Mouse (Mus musculus): ENCODE measurements at regions not wholly inside any gene's neighbourhood (a gene's known extent, or its start where the extent isn't known, plus 50 kb on each side); places are given as distances from the start of the nearest gene placed in this dataset.

DNA sequence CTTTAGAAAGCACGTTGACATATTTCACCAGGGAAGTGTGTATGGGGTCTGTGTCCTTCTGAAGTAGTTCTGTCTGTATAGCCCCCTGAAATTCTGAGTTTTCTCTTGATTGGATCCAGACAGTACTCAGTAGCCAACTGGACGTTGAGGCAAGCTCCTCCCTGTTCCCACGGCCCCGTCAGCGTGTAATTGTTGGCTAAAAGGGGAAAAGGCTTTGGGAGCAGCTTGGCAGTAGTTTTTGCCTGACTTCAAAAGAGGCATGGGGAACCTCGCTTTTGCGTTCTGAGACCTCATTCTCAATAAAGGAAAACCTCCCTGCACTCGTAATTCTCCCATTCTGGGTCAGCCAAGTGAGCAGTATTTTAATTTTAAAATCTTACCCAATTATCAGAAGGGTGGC, 157.8 kb upstream of the Mphosph6 start:
- DNase-seq (ENCODE audit: low spot score), result no peak
- 73% methylated on average over 8 of the region's 8 CpGs for WGBS

DNA sequence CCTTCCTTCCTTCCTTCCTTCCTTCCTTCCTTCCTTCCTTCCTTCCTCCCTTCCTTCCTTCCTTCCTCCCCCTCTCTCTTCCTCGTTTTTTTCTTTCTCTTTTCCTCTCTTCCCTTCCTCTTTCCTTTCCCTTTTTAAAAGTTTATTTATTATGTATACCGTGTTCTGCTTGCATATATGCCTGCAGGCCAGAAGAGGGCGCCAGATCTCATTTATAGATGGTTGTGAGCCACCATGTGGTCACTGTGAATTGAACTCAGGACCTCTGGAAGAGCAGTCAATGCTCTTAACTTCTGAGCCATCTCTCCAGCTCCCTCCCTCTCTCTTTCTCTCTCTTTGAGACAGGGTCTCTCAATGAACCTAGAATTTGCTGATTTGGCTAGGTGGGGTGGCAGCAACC, 157.2 kb upstream of the Mphosph6 start:
- Histone ChIP-seq H3K27ac (ENCODE audit: low read depth, low read length) (no peak overlapping the region), H3K9me3 (ENCODE audit: control insufficient read depth, low read length) (no peaks in the 10 kb centered on the region), H3K27me3 (replicated peaks; ENCODE audit: control insufficient read depth, insufficient read depth, low read length) (no peaks in the 10 kb centered on the region), H3K4me1 (replicated peaks; ENCODE audit: control insufficient read depth, insufficient read depth, low read length) (no peaks in the 10 kb centered on the region), H3K4me3 (ENCODE audit: low read depth, low read length) (no peak overlapping the region), H3K9ac (ENCODE audit: low read depth, low read length) (no peak overlapping the region), H3K36me3 (ENCODE audit: control insufficient read depth, insufficient read depth, low read length) (no peaks in the 10 kb centered on the region), H3K4me2 (no peak overlapping the region)
- DNase-seq (ENCODE audit: low spot score), result no peak
- 34% methylated on average over 3 of the region's 3 CpGs for WGBS
- no peak for ATAC-seq (replicated peaks; ENCODE audit: low FRiP score)

More for the DNA sequence above, 157.8 kb upstream of the Mphosph6 start:
- Histone ChIP-seq H3K4me1 (replicated peaks; ENCODE audit: control insufficient read depth, insufficient read depth, low read length) (no peaks in the 10 kb centered on the region), H3K27me3 (replicated peaks; ENCODE audit: control insufficient read depth, insufficient read depth, low read length) (no peaks in the 10 kb centered on the region), H3K9ac (ENCODE audit: low read depth, low read length) (no peak overlapping the region), H3K4me3 (ENCODE audit: low read depth, low read length) (no peak overlapping the region), H3K36me3 (ENCODE audit: control insufficient read depth, insufficient read depth, low read length) (no peaks in the 10 kb centered on the region), H3K9me3 (ENCODE audit: control insufficient read depth, low read length) (no peaks in the 10 kb centered on the region), H3K4me2 (no peak overlapping the region), H3K27ac (ENCODE audit: low read depth, low read length) (no peak overlapping the region)
- no peak for ATAC-seq (replicated peaks; ENCODE audit: low FRiP score)

DNA sequence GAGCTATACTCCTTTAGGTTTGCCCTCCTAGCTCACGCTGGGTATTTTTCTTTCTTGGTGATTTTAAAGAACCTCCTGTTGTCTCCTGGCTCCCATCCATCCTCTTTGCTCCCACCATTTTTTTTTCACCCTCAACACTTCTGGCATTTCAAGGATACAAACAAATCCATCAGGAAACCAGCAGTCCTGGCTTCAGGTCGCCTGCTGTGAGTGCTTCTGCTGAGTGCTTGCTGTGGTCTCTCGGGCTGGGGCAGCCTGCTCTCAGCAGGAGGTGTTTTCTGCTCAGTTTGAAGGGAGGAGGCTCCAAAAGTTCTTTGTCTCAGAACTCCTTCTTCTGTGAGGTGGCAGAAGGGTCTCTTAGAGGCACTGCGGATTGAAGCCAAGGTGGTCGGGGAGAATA, 149.9 kb upstream of the Mphosph6 start:
- ATAC-seq (replicated peaks; ENCODE audit: low FRiP score), result no peak
- WGBS, result 24% methylated on average over 5 of the region's 5 CpGs
- H3K4me3 ChIP-seq (ENCODE audit: low read depth, low read length), result no peak overlapping the region

DNA sequence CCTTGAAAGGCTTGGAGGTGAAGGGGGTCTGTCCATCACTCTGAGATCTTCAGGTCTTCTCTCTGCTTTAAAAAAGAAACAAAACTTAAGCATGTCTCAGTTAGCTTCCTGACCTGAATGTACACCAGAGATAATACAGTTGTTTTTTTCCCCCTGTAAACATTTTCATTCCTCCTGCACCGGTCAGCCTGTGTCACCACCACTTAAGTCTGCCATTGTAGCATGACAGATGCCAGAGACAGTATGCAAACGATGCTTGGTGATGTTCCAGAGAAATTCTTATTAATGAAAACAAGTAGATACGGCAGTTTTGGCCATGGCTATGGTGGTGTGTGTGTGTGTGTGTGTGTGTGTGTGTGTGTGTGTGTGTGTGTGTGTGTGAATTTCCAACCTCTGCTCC, 144.8 kb upstream of the Mphosph6 start:
- Histone ChIP-seq H3K36me3 (ENCODE audit: control insufficient read depth, insufficient read depth, low read length) (no peaks in the 10 kb centered on the region), H3K9ac (ENCODE audit: low read depth, low read length) (no peak overlapping the region), H3K4me2 (no peak overlapping the region), H3K9me3 (ENCODE audit: control insufficient read depth, low read length) (no peaks in the 10 kb centered on the region), H3K4me3 (ENCODE audit: low read depth, low read length) (no peak overlapping the region), H3K4me1 (replicated peaks; ENCODE audit: control insufficient read depth, insufficient read depth, low read length) (no peaks in the 10 kb centered on the region), H3K27ac (ENCODE audit: low read depth, low read length) (no peak overlapping the region), H3K27me3 (replicated peaks; ENCODE audit: control insufficient read depth, insufficient read depth, low read length) (no peaks in the 10 kb centered on the region)
- DNase-seq (ENCODE audit: low spot score), result no peak
- 54% methylated on average over 3 of the region's 3 CpGs for WGBS
- no peak for ATAC-seq (replicated peaks; ENCODE audit: low FRiP score)

More for the DNA sequence above, 149.9 kb upstream of the Mphosph6 start:
- H3K27ac ChIP-seq (ENCODE audit: low read depth, low read length), result no peak overlapping the region
- no peaks in the 10 kb centered on the region for H3K9me3 ChIP-seq (ENCODE audit: control insufficient read depth, low read length)
- H3K9ac ChIP-seq (ENCODE audit: low read depth, low read length), result no peak overlapping the region
- DNase-seq (ENCODE audit: low spot score), result no peak
- no peaks in the 10 kb centered on the region for H3K36me3 ChIP-seq (ENCODE audit: control insufficient read depth, insufficient read depth, low read length)
- no peaks in the 10 kb centered on the region for H3K4me1 ChIP-seq (replicated peaks; ENCODE audit: control insufficient read depth, insufficient read depth, low read length)
- no peaks in the 10 kb centered on the region for H3K27me3 ChIP-seq (replicated peaks; ENCODE audit: control insufficient read depth, insufficient read depth, low read length)
- no peak overlapping the region for H3K4me2 ChIP-seq

DNA sequence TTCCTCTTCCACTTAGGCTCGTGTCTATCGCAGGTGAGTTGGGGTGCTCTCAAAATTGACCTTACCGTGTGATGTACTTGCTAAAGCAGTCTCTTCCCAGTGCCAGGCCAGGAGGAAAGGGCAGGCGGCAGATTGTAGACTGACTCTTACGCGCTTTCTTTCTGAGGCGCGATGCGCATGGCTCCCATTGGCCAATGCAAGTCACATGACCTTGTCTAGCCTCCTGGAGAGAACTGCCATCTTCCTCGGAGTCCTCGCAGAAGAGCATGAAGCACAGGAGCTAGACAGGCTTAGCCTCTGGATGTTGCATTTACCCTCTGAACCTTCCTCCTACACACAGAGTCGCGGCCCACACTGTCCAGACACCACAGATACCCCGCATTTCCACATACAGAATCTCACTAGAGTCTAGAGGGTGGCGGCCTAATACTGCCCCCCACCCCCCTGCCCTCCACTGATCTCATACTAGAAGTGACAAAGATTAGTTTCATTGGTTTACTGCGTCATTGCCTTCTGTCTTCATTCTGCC, 132.9 kb upstream of the Mphosph6 start:
- Histone ChIP-seq H3K4me3 (ENCODE audit: low read depth, low read length) (no peak overlapping the region), H3K4me2 (no peak overlapping the region), H3K27me3 (replicated peaks; ENCODE audit: control insufficient read depth, insufficient read depth, low read length) (no peaks in the 10 kb centered on the region), H3K27ac (ENCODE audit: low read depth, low read length) (no peak overlapping the region), H3K36me3 (ENCODE audit: control insufficient read depth, insufficient read depth, low read length) (no peaks in the 10 kb centered on the region), H3K9ac (ENCODE audit: low read depth, low read length) (no peak overlapping the region), H3K4me1 (replicated peaks; ENCODE audit: control insufficient read depth, insufficient read depth, low read length) (no peaks in the 10 kb centered on the region), H3K9me3 (ENCODE audit: control insufficient read depth, low read length) (no peaks in the 10 kb centered on the region)
- DNase-seq (ENCODE audit: low spot score) (no peak), ATAC-seq (replicated peaks; ENCODE audit: low FRiP score) (no peak)
- 88% methylated on average over 16 of the region's 16 CpGs for WGBS

DNA sequence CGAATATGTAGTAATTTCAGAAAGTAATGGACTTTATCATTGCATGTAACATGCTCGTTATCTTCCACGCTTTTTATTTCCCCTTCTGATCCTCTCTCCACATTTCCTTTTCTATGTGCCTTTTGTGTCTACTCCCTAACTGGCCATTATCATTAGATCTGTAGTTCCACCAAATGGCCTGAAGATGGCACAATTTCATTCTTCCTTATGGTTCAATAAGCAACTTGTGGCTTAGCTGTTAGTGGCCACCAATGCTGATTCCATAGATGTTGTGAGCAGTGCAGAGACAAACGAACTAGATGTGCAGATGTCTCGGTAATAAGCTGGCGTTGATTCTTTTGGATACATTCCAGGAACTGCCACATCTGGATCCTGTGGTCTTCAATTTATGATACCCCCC, 128.9 kb upstream of the Mphosph6 start:
- Histone ChIP-seq H3K9me3 (ENCODE audit: control insufficient read depth, low read length) (no peaks in the 10 kb centered on the region), H3K27me3 (replicated peaks; ENCODE audit: control insufficient read depth, insufficient read depth, low read length) (no peaks in the 10 kb centered on the region), H3K4me3 (ENCODE audit: low read depth, low read length) (no peak overlapping the region), H3K36me3 (ENCODE audit: control insufficient read depth, insufficient read depth, low read length) (no peaks in the 10 kb centered on the region), H3K9ac (ENCODE audit: low read depth, low read length) (no peak overlapping the region), H3K4me1 (replicated peaks; ENCODE audit: control insufficient read depth, insufficient read depth, low read length) (no peaks in the 10 kb centered on the region), H3K4me2 (no peak overlapping the region), H3K27ac (ENCODE audit: low read depth, low read length) (no peak overlapping the region)
- DNase-seq (ENCODE audit: low spot score) (no peak), ATAC-seq (replicated peaks; ENCODE audit: low FRiP score) (no peak)
- 47% methylated on average over 6 of the region's 6 CpGs for WGBS

DNA sequence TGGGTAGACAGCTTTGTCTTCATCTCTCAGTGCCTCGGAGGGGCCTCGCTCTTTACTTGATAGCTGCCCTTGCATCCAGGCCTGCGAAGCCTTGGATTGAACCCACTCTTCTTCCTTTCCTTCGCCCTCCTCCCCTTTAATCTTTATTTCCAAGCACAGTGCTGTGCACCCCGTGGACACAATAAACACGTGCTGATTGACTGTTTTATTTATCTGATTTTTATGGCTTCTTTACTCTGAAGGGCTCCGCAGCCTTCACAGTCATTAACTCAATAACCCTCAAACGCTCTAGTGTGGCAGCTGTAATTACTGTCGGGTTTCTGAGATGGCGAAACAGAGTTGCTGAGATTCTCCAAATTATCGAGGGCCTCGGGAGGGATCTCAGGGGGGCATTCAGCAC, 127.9 kb upstream of the Mphosph6 start:
- H3K9me3 ChIP-seq (ENCODE audit: control insufficient read depth, low read length), result no peaks in the 10 kb centered on the region
- H3K36me3 ChIP-seq (ENCODE audit: control insufficient read depth, insufficient read depth, low read length), result no peaks in the 10 kb centered on the region
- H3K4me2 ChIP-seq, result no peak overlapping the region
- ATAC-seq (replicated peaks; ENCODE audit: low FRiP score), result no peak
- WGBS, result 72% methylated on average over 12 of the region's 12 CpGs
- no peak for DNase-seq (ENCODE audit: low spot score)
- no peaks in the 10 kb centered on the region for H3K4me1 ChIP-seq (replicated peaks; ENCODE audit: control insufficient read depth, insufficient read depth, low read length)
- H3K27ac ChIP-seq (ENCODE audit: low read depth, low read length), result no peak overlapping the region
- no peak overlapping the region for H3K4me3 ChIP-seq (ENCODE audit: low read depth, low read length)
- no peaks in the 10 kb centered on the region for H3K27me3 ChIP-seq (replicated peaks; ENCODE audit: control insufficient read depth, insufficient read depth, low read length)
- no peak overlapping the region for H3K9ac ChIP-seq (ENCODE audit: low read depth, low read length)

DNA sequence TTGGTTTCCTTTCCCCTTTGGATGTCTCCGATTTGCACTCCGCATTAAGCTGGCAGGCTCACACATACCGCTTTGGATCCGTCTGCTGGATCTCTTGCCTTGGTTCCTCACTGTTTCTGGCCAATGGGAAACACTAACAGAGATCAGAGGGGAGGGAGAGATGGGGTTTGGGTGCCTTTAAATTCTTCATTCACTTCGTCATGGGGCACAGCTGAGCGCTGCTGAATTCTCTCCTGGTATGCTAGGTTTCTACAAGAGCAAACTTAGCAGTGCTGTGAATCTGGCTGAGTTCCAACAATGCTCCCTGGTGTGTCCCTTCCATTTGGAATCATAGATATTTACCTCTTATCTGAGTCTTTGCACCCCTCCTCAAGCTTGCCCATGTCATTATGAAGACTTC, 121.6 kb upstream of the Mphosph6 start:
- 80% methylated on average over 6 of the region's 6 CpGs for WGBS
- no peaks in the 10 kb centered on the region for H3K4me1 ChIP-seq (replicated peaks; ENCODE audit: control insufficient read depth, insufficient read depth, low read length)
- ATAC-seq (replicated peaks; ENCODE audit: low FRiP score) (no peak), DNase-seq (ENCODE audit: low spot score) (no peak)
- H3K9me3 ChIP-seq (ENCODE audit: control insufficient read depth, low read length), result no peaks in the 10 kb centered on the region
- no peak overlapping the region for H3K9ac ChIP-seq (ENCODE audit: low read depth, low read length)
- no peaks in the 10 kb centered on the region for H3K27me3 ChIP-seq (replicated peaks; ENCODE audit: control insufficient read depth, insufficient read depth, low read length)
- H3K36me3 ChIP-seq (ENCODE audit: control insufficient read depth, insufficient read depth, low read length), result no peaks in the 10 kb centered on the region
- H3K4me2 ChIP-seq, result no peak overlapping the region
- H3K27ac ChIP-seq (ENCODE audit: low read depth, low read length), result no peak overlapping the region
- no peak overlapping the region for H3K4me3 ChIP-seq (ENCODE audit: low read depth, low read length)

DNA sequence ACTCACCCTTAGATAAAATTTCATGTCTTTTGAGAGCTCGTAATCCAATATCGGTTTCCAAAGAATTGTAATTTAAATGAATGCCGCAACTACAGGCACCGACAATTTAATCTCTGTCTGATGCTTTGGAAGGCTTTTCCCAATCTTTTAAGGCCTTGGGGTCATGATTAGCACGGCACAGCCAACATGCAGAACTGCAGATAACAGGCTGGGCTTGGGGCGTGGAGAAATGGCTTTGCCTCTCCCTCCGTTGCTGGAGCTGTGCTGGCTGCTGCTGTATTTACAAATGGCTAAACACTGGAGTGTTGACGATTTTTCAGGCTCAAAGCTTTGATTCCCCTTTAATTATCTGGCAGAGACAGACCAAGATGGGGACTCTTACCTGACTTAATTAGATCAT, 101.3 kb upstream of the Mphosph6 start:
- ATAC-seq (replicated peaks; ENCODE audit: low FRiP score), result no peak
- Histone ChIP-seq H3K27ac (ENCODE audit: low read depth, low read length) (no peak overlapping the region), H3K36me3 (ENCODE audit: control insufficient read depth, insufficient read depth, low read length) (no peaks in the 10 kb centered on the region), H3K27me3 (replicated peaks; ENCODE audit: control insufficient read depth, insufficient read depth, low read length) (no peaks in the 10 kb centered on the region), H3K9ac (ENCODE audit: low read depth, low read length) (no peak overlapping the region), H3K4me2 (no peak overlapping the region), H3K4me3 (ENCODE audit: low read depth, low read length) (no peak overlapping the region), H3K9me3 (ENCODE audit: control insufficient read depth, low read length) (no peaks in the 10 kb centered on the region), H3K4me1 (replicated peaks; ENCODE audit: control insufficient read depth, insufficient read depth, low read length) (no peaks in the 10 kb centered on the region)
- 56% methylated on average over 8 of the region's 8 CpGs for WGBS
- DNase-seq (ENCODE audit: low spot score), result no peak
